Mouse (Mus musculus) right cerebral cortex, postnatal 4 days (tissue): Measurements from ENCODE around the gene Zxdc.

Experiments
- DNase-seq: peaks from one replicate; pipeline ENCODE4 v3.0.0-alpha.2; 2022

Gene Zxdc

GRCm38 (mm10) chr6:90368976-90369724 is at the start of gene Zxdc:
Gene Zxdc, plus strand, starts transcription at chr6:90369492.
- DNase-seq, result peak; percentile 99

- DNase-seq, result no peak
Observed at GRCm38 (mm10) chr6:90320429-90320828, 48.9 kb upstream of the Zxdc start.

GRCm38 (mm10) chr6:90321811-90322210 is 47.5 kb upstream of the Zxdc start:
- DNase-seq, result no peak

GRCm38 (mm10) chr6:90324026-90324425 is 45.3 kb upstream of the Zxdc start:
- DNase-seq, result no peak

GRCm38 (mm10) chr6:90324463-90324862 is 44.8 kb upstream of the Zxdc start:
- no peak for DNase-seq

GRCm38 (mm10) chr6:90324991-90325390 is 44.3 kb upstream of the Zxdc start, which contains the start of gene Chst13:
Gene Chst13, minus strand, starts transcription at chr6:90325185.
- DNase-seq, result no peak

GRCm38 (mm10) chr6:90327670-90328069 is 41.6 kb upstream of the Zxdc start:
- DNase-seq, result no peak

GRCm38 (mm10) chr6:90329953-90330352 is 39.3 kb upstream of the Zxdc start:
- DNase-seq, result peak; percentile 67

GRCm38 (mm10) chr6:90332561-90333425 is 36.5 kb upstream of the Zxdc start, which contains the start of gene Uroc1:
Gene Uroc1, plus strand, starts transcription at chr6:90333284.
- no peak for DNase-seq

- DNase-seq, result no peak
Observed at GRCm38 (mm10) chr6:90334244-90334643, 35.0 kb upstream of the Zxdc start.

GRCm38 (mm10) chr6:90342343-90342742 is 26.9 kb upstream of the Zxdc start:
- no peak for DNase-seq

GRCm38 (mm10) chr6:90347183-90347582 is 22.1 kb upstream of the Zxdc start:
- DNase-seq, result no peak

- DNase-seq, result no peak
Observed at GRCm38 (mm10) chr6:90348500-90348899, 20.8 kb upstream of the Zxdc start.

GRCm38 (mm10) chr6:90350011-90350410 is 19.3 kb upstream of the Zxdc start:
- no peak for DNase-seq

- DNase-seq, result no peak
Observed at GRCm38 (mm10) chr6:90358142-90358541, 11.2 kb upstream of the Zxdc start.

GRCm38 (mm10) chr6:90359445-90359844 is 9.8 kb upstream of the Zxdc start:
- no peak for DNase-seq

- peak; percentile 22 for DNase-seq
Observed at GRCm38 (mm10) chr6:90360024-90360781, 9.1 kb upstream of the Zxdc start.

- no peak for DNase-seq
Observed at GRCm38 (mm10) chr6:90360922-90361614, 8.2 kb upstream of the Zxdc start.

- no peak for DNase-seq
Observed at GRCm38 (mm10) chr6:90363301-90363700, 6.0 kb upstream of the Zxdc start.

- peak; percentile 22 for DNase-seq
Observed at GRCm38 (mm10) chr6:90369725-90370553, 647 bp downstream of the Zxdc start.

GRCm38 (mm10) chr6:90374647-90375046 is 5.4 kb downstream of the Zxdc start:
- no peak for DNase-seq

- DNase-seq, result no peak
Observed at GRCm38 (mm10) chr6:90377708-90378107, 8.4 kb downstream of the Zxdc start.
